Mouse (Mus musculus) CH12.LX (cell line): ENCODE measurements around the gene Srsf2.

Experiments used
- CHD2 ChIP-seq: IDR thresholded peaks from 2 replicates; pipeline ENCODE4 v1.6.1; 2011; ENCODE audit warnings: low read length, improper control_type of control experiment
- CTCF ChIP-seq, 2 experiments: IDR thresholded peaks in 1 of 2; conservative IDR thresholded peaks in 1 of 2; 2 replicates each; pipeline ENCODE4 v1.5.1; 2011 to 2012; ENCODE audit warnings: low read depth in 2 of 2, low read length in 2 of 2, improper control_type of control experiment in 1 of 2, inconsistent platforms in 1 of 2, mild to moderate bottlenecking in 1 of 2, moderate library complexity in 1 of 2
- ELF1 ChIP-seq: IDR thresholded peaks from 2 replicates; pipeline ENCODE4 v1.6.1; 2014; ENCODE audit warnings: low read depth, mild to moderate bottlenecking, inconsistent platforms, low read length, improper control_type of control experiment
- EP300 ChIP-seq: IDR thresholded peaks from 2 replicates; pipeline ENCODE4 v1.6.1; 2011; ENCODE audit warnings: low read length, improper control_type of control experiment
- GABPA ChIP-seq: IDR thresholded peaks from 2 replicates; pipeline ENCODE4 v1.6.1; 2012; ENCODE audit warnings: low read depth, low read length, improper control_type of control experiment, inconsistent platforms; ENCODE audit not compliant: insufficient replicate concordance
- JUND ChIP-seq: conservative IDR thresholded peaks from 2 replicates; pipeline ENCODE4 v1.6.1; 2011; ENCODE audit warnings: low read depth, low read length, improper control_type of control experiment
- MAFK ChIP-seq: IDR thresholded peaks from 2 replicates; pipeline ENCODE4 v1.6.1; 2011; ENCODE audit warnings: low read length, improper control_type of control experiment; ENCODE audit not compliant: insufficient replicate concordance
- MAX ChIP-seq: IDR thresholded peaks from 2 replicates; pipeline ENCODE4 v1.6.1; 2011; ENCODE audit warnings: low read length, improper control_type of control experiment
- POLR2A ChIP-seq: IDR thresholded peaks from 2 replicates; pipeline ENCODE4 v1.6.1; 2011; ENCODE audit warnings: low read depth, mild to moderate bottlenecking, improper control_type of control experiment, low read length
- RCOR1 ChIP-seq: conservative IDR thresholded peaks from 2 replicates; pipeline ENCODE4 v1.6.1; 2012; ENCODE audit warnings: low read depth, mild to moderate bottlenecking, inconsistent platforms, low read length, improper control_type of control experiment
- TCF12 ChIP-seq: IDR thresholded peaks from 2 replicates; pipeline ENCODE4 v1.6.1; 2014; ENCODE audit warnings: low read depth, mild to moderate bottlenecking, inconsistent platforms, low read length, improper control_type of control experiment

- TF ChIP-seq ELF1 (no peak), JUND (no peak), POLR2A (no peak), EP300 (no peak), CHD2 (no peak), MAFK (no peak), CTCF (conservative IDR thresholded peaks at IDR 0.05 in 1 of 2, IDR thresholded peaks at IDR 0.05 in 1 of 2; ENCODE audit: low read depth in 2 of 2, low read length in 2 of 2) (no peak), RCOR1 (no peak), MAX (no peak), TCF12 (no peak), GABPA (no peak)
Measured at GRCm38 (mm10) chr11:116857183-116857850, 4.4 kb upstream of the Srsf2 start.
